Mouse (Mus musculus): ENCODE results near the gene Frmd5. TPM values are rescaled to one million over a fixed set of nuclear protein-coding genes. Genes with fewer than 3 reads are reported as not detected.

The Frmd5 gene
- total RNA-seq, 4 experiments from 2014 or later: 72.7 to 177 (median 125) TPM

GRCm38 (mm10) chr2:121761281-121761795, 45.5 kb downstream of the Frmd5 start:
- DNase-seq: peak; percentile 65

DNA sequence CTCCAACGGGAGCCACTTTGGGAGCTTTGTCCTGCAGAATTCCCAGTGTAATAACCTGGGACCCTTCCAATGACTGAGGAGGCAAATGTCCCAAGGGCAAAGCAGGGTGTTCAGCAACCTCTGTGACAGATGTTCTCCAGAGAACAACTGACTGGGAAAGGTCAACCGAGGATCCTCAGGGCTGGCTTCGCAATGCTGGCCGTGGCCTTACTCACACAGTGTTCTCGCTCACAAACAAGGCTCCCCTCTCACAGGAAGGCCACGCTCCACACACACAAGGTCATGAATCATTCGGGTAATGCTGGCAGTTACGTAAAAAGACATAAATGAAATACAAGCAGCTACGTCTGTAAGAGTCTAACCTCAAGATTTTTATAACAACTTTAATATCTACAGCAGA, 46.2 kb downstream of the Frmd5 start:
- peak; percentile 93 for DNase-seq

GRCm38 (mm10) chr2:121758258-121758657, 48.6 kb downstream of the Frmd5 start:
- no peak for DNase-seq

DNA sequence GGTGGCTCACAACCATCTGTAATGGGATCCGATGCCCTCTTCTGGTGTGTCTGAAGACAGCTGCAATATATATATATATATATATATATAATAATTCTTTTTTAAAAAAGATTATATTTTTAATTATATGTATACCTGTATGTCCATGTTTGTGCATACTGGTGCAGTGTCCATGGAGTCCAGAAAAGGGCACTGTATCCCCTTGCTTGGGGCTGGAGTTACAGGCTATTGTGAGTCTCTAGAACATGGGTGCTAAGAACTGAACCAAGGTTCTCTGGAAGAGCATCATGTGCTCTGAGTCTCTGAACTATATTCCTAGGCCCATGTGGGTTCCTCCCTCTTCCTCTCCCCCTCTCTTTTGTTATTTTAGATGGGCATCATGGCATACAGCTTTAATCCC, 50.6 kb downstream of the Frmd5 start:
- no peak for DNase-seq

- DNase-seq: no peak
Measured at GRCm38 (mm10) chr2:121755056-121755455, 51.8 kb downstream of the Frmd5 start.

DNA sequence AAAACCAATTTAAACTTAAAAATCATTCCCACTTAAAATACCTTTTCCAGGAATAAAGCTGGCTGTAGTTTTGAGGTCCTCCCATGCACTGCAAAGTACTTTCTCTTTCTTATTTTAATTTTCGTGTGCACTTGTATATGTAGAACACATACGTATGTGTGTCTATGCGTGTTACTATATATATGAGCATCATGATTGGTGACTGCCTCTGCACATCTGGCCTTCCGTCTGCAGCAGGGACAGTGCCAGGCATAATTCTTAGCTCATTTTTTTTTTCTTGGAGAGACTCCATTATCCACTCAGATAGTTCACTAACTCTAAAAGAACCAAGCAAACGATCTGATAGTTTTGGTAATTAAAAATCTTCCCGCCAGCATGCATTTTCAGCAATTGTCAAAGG, 56.8 kb downstream of the Frmd5 start:
- no peak for DNase-seq

DNA sequence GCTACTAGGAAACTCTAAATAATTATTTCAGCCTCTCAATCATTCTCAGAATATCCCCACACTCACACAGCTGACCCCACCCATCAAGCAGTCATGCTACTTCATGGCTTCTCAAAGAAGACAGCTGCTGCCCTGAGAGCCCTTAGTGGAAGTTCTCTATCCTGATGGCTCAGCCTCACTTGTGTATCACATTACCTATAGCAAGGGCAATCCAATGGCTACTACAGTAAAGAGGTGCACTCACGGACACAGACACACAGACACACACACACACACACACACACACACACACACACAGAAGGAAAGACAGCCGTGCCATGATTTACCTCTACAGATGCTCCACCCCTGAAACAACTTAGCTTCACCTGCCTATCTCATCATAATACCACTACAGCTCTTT, 65.7 kb downstream of the Frmd5 start:
- DNase-seq: no peak

DNA sequence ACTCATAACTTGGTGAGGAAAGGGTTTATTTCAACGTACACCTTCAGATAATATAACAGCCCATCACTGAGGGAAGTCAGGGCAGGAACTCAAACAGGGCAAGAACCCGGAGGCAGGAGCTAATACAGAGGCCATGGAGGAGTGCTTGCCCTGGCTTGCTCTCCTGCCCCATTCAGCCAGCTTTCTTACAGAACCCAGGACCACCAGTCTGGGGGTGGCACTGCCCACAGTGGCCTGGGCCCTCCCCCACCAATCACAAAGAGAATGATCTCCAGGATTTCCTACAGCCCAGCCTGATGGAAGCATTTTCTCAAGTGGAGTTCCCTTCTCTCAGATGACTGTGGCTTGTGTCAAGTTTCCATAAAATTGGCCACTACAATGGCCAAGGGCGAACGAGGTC, 67.5 kb downstream of the Frmd5 start:
- DNase-seq: no peak

- no peak for DNase-seq
Measured at GRCm38 (mm10) chr2:121733426-121733825, 73.5 kb downstream of the Frmd5 start.

GRCm38 (mm10) chr2:121730486-121730885, 76.4 kb downstream of the Frmd5 start:
- DNase-seq: no peak

DNA sequence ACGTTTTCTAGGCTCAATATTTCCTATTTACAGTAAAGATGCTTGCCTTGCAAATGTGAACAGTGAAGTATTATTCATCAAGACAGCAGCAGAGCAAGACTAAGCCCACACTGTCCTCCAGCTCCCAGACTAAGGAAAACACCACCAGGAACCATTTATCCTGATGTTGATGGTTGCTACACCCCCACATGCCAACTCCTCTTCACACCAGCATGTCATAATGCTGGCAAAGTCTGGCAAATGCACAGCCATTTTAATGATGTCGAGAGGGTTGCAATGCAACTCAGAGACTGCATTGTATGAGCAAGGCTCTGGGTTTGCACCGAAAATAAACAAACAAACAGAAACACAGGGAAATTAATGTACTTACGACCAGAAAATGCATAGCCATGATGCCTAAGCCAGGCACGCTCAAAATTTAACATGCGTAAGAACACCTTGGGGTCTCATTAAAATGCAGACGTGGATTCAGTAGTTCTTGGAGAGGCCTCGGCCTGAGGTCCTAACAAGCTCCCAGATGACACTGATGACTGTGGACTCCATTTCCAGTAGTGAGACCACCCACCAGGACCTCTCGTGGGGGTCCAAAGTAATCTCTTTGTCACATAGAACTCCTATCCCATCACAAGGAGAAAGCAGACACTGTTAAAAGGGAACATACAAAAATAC, 77.8 kb downstream of the Frmd5 start:
- DNase-seq: no peak

GRCm38 (mm10) chr2:121724866-121725265, 82.0 kb downstream of the Frmd5 start:
- DNase-seq: no peak

GRCm38 (mm10) chr2:121723796-121724195, 83.1 kb downstream of the Frmd5 start:
- DNase-seq: no peak

DNA sequence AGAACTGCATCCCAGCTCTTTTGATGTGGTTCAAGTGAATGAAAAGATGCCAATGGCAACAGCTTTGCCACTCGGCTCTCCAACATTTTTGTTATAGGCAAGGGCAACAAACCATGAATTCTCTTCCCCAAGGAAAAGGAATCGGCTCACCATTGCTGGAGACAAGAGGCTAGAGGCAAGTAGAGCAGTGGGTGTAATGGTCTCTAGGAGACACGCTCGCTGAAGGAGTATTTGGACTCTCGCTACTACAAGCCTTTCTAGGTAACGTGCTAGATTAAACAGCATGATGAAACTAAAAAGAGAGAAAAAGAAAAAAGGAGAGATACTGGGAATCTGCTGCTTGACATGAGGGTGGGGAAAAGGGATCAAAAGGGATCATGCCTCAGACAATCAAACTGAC, 87.9 kb downstream of the Frmd5 start:
- DNase-seq: no peak

- no peak for DNase-seq
Measured at GRCm38 (mm10) chr2:121717133-121717532, 89.8 kb downstream of the Frmd5 start.

DNA sequence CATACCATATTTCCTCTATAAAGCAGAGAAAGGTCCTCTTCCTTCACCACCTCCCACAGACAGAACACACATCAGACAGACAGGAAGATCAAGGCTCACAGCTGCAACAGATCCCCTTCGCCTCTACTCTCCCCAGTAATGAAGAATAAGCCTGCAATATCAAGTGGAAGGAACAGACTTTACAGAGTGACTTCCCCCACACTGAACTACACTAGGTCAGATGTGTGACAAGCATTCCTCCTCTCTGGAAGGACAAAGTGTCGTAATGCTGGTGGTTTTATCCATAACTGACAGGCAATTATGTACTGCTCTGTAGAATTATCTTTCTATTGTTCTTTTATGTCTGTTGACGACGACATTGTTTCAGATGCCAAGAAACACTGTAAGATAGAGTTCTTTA, 93.3 kb downstream of the Frmd5 start:
- DNase-seq: no peak

DNA sequence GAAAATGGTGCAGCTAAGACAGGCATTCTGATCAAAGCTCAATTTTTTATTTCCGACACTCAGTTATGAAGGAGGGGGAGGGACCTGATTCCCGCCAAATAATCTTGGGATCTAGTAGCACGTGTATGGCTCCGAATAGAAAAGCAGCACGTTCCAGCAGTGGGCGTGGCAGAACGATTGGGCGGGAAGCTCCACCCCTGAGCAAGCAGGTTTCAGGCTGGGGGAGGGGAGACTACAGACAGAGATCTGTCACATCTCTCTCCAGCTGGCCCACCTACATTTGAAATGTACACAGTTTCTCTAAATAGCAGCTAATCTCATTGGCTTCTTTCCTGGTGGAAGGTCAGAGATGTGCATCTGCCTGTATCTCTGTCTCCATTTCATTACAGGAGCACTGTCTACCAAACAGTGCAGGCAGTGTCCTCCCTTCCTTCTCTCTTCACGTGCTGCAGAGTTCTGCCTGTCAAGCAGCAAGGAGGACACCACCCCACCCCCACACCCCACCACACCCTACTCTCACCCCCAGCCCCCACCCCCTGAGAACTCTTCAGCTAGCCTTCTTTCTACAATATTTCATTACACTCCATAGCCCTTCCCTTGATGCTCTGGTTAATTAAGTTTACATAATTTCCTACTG, 95.0 kb downstream of the Frmd5 start:
- DNase-seq: no peak

DNA sequence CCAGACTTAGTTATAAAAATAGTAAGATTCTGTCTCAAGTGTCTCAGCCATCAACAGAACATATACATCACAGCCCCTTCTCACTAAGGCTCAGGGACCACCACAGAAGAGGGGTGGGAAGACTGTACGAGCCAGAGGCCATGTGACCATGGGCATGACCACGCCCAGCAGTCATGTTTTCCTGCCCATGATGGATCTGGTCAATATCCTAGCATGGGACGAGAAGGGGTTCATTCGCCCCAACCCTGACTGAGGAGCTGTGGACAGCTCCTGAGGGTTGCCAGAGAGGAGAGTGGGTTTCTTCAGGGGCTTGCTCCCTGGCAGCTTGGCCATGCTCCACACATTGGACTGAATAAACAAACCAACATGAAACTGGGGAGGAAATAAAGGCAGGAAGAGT, 97.8 kb downstream of the Frmd5 start:
- no peak for DNase-seq

DNA sequence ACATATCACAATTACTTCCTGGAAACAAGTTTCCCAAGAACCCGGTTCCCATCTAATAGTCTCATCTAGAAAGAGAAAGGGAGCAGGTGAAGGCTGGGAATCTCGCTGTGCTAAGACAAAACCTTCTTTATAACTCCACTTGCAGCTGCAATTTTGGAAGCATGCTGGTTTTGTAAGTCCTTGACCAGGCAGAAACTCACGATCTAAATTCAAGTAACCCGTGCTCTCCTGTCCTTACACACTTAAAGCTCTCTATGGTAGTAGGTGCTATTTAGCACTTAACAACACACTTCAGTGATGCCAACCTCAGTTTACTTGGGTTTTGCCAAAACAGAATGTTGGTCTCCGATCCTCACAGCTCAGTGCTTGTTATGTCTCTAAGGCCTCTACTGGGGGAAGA, 99.4 kb downstream of the Frmd5 start:
- no peak for DNase-seq

- DNase-seq: no peak
Measured at GRCm38 (mm10) chr2:121705756-121706155, 101.1 kb downstream of the Frmd5 start.

DNA sequence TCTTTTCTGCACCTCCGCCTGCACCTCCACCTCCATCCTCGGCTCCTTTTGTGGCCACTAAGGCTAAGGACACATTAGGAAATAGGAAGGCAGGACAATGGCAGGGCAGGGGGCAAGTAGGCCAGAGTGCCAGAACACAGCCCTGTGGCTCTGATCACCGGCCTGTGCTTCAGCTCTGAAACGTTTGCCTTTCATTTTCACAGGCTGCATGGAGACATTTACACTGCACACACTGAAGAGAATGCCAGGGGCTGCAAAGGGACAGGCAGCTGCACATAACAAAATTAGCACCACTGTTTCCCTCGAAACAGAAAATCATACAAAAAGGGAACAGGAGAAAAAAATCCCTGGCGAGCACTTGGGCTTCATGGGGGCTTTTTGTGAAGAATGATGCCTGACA, 107.6 kb downstream of the Frmd5 start:
- no peak for DNase-seq

- no peak for DNase-seq
Measured at GRCm38 (mm10) chr2:121695436-121695835, 111.5 kb downstream of the Frmd5 start.

DNA sequence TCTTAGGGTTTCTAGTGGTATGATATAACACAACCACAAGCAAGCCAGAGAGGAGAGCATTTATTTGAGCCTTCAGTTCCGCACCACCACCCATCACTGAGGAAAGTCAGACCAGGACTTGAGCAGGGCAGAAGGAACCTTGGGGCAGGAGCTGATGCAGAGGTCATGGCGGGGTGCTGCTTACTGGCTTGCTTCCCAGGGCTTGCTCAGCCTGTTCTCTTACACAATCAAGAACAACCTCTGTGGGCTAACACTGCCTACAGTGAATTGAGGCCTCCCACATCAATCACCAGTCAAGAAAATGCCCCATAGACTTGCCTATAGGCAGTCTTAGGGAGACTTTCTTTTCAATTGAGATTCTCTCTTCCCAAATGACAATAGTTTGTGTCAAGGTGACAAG, 118.8 kb downstream of the Frmd5 start:
- peak; percentile 83 for DNase-seq

DNA sequence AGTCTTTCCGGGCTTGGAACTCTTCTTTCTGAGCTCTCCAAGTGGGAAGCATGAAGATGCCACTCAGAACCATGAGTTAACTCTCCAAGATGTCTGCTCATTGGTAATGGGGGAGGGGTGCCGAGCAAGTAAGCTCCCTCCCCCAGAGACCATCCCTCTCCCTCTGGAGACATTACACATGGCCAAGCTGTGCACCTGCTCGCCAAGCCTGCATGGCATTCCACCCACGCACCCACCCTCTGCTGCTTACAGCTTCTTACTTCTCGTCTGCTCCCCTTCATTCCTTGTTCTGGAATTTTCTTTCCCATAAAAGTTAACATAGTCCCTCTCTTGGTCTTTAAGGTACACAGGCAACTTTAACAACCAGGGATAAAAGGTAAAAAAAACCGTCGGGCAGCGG, 123.3 kb downstream of the Frmd5 start:
- DNase-seq: no peak

All from adrenal gland, adult 8-10 months (tissue).